Mouse (Mus musculus): ENCODE results near the gene Slco1a4. TPM values are rescaled to one million over a fixed set of nuclear protein-coding genes. Genes with fewer than 3 reads are reported as not detected.
"Not testable (repeated sequence)": the region's sequence is repeated elsewhere in the genome, so short reads cannot be mapped to it uniquely, and the experiment has no call there.

Gene Slco1a4
- not detected for polyA plus RNA-seq (2012; fragmentation: generic; extraction: Trizol)
- long read RNA-seq, experiment 1: 0 reads
- long read RNA-seq, experiment 2: 0 reads

DNA sequence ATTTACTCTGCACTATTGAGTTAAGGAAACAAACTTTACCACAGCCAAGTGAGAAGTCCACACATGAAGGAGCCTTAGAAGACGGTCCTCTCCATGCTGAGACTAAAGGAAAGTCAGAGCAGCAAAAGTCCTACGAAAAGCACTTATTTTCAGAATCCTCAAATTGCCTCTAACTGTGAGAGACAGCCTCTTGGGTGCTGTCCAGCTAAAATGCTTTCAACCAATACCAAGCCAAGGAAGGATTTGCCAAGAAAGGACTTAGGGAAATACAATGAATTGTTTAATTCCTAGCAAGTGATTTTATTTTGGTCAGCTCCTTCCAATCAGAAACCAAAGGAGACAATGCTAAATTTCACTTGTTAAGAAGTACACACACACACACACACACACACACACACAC lies at the start of gene Slco1a4:
Slco1a4 (minus strand) TSS at position 115 of the 400 bp plus-strand sequence.
- no peaks in the 10 kb centered on the region for H3K27me3 ChIP-seq (ENCODE audit: control insufficient read depth, insufficient read depth, insufficient read length)

DNA sequence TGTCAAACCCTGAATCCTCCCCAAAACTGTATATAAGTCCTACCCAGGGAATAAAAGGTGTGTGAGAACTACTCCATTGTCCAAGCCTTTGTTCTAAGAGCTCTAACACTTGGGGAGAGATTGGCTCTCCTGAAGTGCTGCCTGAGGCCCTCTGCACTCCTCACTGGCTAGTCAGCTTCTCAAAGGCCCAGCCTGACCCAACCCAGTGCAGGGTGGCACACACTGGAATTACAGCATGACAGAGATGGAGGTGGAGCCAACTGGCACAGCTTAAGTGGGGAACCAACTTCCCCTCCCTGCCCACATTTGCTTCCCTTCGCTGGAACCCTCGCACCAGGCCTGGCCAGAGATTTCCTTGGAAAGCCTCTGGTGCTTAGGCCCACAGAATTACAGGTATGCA lies 42.2 kb upstream of the Slco1a4 start:
- Histone ChIP-seq H3K79me2 (ENCODE audit: control insufficient read depth, insufficient read depth) (no peaks in the 10 kb centered on the region), H3K79me3 (ENCODE audit: low read depth) (no peaks in the 10 kb centered on the region), H3K27me3 (ENCODE audit: control insufficient read depth, insufficient read depth, insufficient read length) (no peaks in the 10 kb centered on the region), H3K36me3 (ENCODE audit: control insufficient read depth, insufficient read depth) (no peaks in the 10 kb centered on the region), H3K4me3 (ENCODE audit: insufficient read depth, poor library complexity, severe bottlenecking) (no peak overlapping the region), H3ac (ENCODE audit: control insufficient read depth, insufficient read length, low read depth) (no peak overlapping the region)
- TF ChIP-seq MYOD1 (IDR thresholded peaks at IDR 0.05; ENCODE audit: control insufficient read depth, insufficient read length, low read depth): no peak

More for the DNA sequence above, at the start of gene Slco1a4:
- Histone ChIP-seq H3K79me2 (ENCODE audit: control insufficient read depth, insufficient read depth) (no peaks in the 10 kb centered on the region), H3K4me3 (ENCODE audit: insufficient read depth, poor library complexity, severe bottlenecking) (no peak within 1 kb of the TSS), H3ac (ENCODE audit: control insufficient read depth, insufficient read length, low read depth) (no peak within 1 kb of the TSS), H3K36me3 (ENCODE audit: control insufficient read depth, insufficient read depth) (no peaks in the 10 kb centered on the region), H3K79me3 (ENCODE audit: low read depth) (no peaks in the 10 kb centered on the region)
- TF ChIP-seq FOSL1 (IDR thresholded peaks at IDR 0.05; ENCODE audit: insufficient read depth, low read length, poor library complexity, severe bottlenecking) (no peak), MYOG (IDR thresholded peaks at IDR 0.05; ENCODE audit: control insufficient read depth, extremely low read depth, insufficient read length) (no peak), CEBPB (IDR thresholded peaks at IDR 0.05; ENCODE audit: low read depth) (no peak), MYOD1 (IDR thresholded peaks at IDR 0.05; ENCODE audit: control insufficient read depth, insufficient read length, low read depth) (no peak), MAX (IDR thresholded peaks at IDR 0.05) (no peak), CTCF (IDR thresholded peaks at IDR 0.05; ENCODE audit: control insufficient read depth, insufficient read depth, insufficient read length) (no peak), USF1 (IDR thresholded peaks at IDR 0.05; ENCODE audit: low read depth) (no peak)

DNA sequence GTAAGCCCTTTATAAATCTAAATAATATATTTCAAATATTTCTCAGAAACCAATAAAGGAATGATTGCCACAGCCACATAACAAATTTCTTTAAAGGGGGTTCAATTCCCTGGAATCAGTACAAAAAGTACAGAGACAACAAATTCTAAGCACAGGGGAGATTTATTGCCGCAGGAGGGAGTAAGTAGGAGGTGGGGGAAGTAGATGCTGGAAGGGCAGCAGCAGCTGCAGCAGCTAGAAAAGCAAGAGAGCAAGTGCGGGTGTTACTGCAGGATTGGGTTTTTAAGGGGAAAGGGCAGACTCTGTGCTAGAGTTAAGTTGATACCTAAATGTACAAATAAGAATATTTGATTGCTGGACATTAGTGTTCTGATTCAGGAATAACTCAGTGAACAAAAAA lies 33.7 kb upstream of the Slco1a4 start:
- Histone ChIP-seq H3K4me3 (ENCODE audit: insufficient read depth, poor library complexity, severe bottlenecking) (no peak overlapping the region), H3K79me3 (ENCODE audit: low read depth) (no peaks in the 10 kb centered on the region), H3ac (ENCODE audit: control insufficient read depth, insufficient read length, low read depth) (no peak overlapping the region), H3K36me3 (ENCODE audit: control insufficient read depth, insufficient read depth) (no peaks in the 10 kb centered on the region), H3K79me2 (ENCODE audit: control insufficient read depth, insufficient read depth) (no peaks in the 10 kb centered on the region), H3K27me3 (ENCODE audit: control insufficient read depth, insufficient read depth, insufficient read length) (no peaks in the 10 kb centered on the region)
- TF ChIP-seq MAX (IDR thresholded peaks at IDR 0.05) (no peak), USF1 (IDR thresholded peaks at IDR 0.05; ENCODE audit: low read depth) (no peak), MYOG (IDR thresholded peaks at IDR 0.05; ENCODE audit: control insufficient read depth, extremely low read depth, insufficient read length) (no peak), CTCF (IDR thresholded peaks at IDR 0.05; ENCODE audit: control insufficient read depth, insufficient read depth, insufficient read length) (no peak)

DNA sequence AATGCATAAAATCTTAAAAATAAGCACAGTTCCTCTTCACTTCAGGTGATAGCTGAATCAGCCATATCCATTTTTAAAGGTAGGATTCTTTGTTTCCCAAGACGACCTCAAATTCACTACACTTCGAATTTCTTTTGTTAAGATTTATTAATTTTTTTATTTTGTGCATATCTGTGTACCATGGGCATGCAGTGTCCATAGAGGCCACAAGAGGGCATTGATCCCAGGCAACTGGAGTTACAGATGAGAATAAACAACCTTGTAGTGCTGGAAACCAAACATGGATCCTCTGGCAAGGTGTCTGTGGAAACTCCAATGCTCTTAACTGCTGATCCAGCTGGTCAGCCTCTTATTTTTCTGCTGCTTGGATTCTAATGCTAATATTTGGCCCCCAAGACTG lies 32.2 kb upstream of the Slco1a4 start:
- Histone ChIP-seq H3K79me3 (ENCODE audit: low read depth) (no peaks in the 10 kb centered on the region), H3K36me3 (ENCODE audit: control insufficient read depth, insufficient read depth) (no peaks in the 10 kb centered on the region), H3ac (ENCODE audit: control insufficient read depth, insufficient read length, low read depth) (no peak overlapping the region), H3K27me3 (ENCODE audit: control insufficient read depth, insufficient read depth, insufficient read length) (no peaks in the 10 kb centered on the region), H3K79me2 (ENCODE audit: control insufficient read depth, insufficient read depth) (no peaks in the 10 kb centered on the region), H3K4me3 (ENCODE audit: insufficient read depth, poor library complexity, severe bottlenecking) (no peak overlapping the region)
- TF ChIP-seq MYOG (IDR thresholded peaks at IDR 0.05; ENCODE audit: control insufficient read depth, extremely low read depth, insufficient read length) (no peak), MYOD1 (IDR thresholded peaks at IDR 0.05; ENCODE audit: control insufficient read depth, insufficient read length, low read depth) (no peak), FOSL1 (IDR thresholded peaks at IDR 0.05; ENCODE audit: insufficient read depth, low read length, poor library complexity, severe bottlenecking) (no peak)

DNA sequence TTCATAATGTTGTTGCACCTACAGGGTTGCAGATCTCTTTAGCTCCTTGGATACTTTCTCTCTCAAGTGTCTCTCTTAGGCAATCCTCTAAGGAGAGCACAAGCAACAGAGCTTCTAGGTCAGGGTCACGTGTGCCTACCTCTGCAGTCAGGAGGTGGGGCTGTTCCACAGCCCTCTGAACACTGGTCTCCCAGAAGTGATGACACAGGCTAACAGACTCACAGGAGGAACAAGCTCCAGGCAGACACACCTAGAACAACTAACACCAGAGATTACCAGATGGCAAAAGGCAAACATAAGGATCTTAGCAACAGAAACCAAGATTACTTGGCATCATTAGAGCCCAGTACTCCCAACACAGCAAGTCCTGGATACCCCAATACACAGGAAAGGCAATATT lies 26.6 kb upstream of the Slco1a4 start:
- Histone ChIP-seq H3K4me3 (ENCODE audit: insufficient read depth, poor library complexity, severe bottlenecking) (no peak overlapping the region), H3K79me3 (ENCODE audit: low read depth) (no peaks in the 10 kb centered on the region), H3K36me3 (ENCODE audit: control insufficient read depth, insufficient read depth) (no peaks in the 10 kb centered on the region), H3K79me2 (ENCODE audit: control insufficient read depth, insufficient read depth) (no peaks in the 10 kb centered on the region), H3ac (ENCODE audit: control insufficient read depth, insufficient read length, low read depth) (no peak overlapping the region), H3K27me3 (ENCODE audit: control insufficient read depth, insufficient read depth, insufficient read length) (no peaks in the 10 kb centered on the region)
- TF ChIP-seq CEBPB (IDR thresholded peaks at IDR 0.05; ENCODE audit: low read depth) (no peak), FOSL1 (IDR thresholded peaks at IDR 0.05; ENCODE audit: insufficient read depth, low read length, poor library complexity, severe bottlenecking) (no peak), MYOD1 (IDR thresholded peaks at IDR 0.05; ENCODE audit: control insufficient read depth, insufficient read length, low read depth) (no peak), CTCF (IDR thresholded peaks at IDR 0.05; ENCODE audit: control insufficient read depth, insufficient read depth, insufficient read length) (no peak), MAX (IDR thresholded peaks at IDR 0.05) (no peak), USF1 (IDR thresholded peaks at IDR 0.05; ENCODE audit: low read depth) (no peak), MYOG (IDR thresholded peaks at IDR 0.05; ENCODE audit: control insufficient read depth, extremely low read depth, insufficient read length) (no peak)

DNA sequence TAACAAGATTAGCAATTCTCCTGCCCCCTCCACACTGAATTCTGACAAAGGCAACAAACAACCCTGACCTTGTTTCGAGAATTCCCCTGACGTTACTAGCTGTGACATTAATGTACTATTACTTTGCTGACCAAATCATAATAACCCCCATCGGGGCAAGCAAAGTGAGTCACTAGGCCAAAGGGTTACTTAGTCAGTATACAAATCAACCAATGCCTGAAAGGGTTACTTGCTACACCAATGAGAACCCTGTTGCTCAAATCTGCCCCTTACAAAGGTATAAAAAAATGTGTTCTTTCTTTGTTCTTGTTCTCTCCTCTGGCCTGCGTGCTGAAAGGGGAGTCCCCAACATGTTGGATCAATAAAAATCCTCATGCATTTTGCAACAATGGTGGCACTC lies 19.7 kb upstream of the Slco1a4 start:
- H3K36me3 ChIP-seq (ENCODE audit: control insufficient read depth, insufficient read depth); H3K4me3 ChIP-seq (ENCODE audit: insufficient read depth, poor library complexity, severe bottlenecking); H3K79me3 ChIP-seq (ENCODE audit: low read depth); H3K27me3 ChIP-seq (ENCODE audit: control insufficient read depth, insufficient read depth, insufficient read length); H3K79me2 ChIP-seq (ENCODE audit: control insufficient read depth, insufficient read depth); H3ac ChIP-seq (ENCODE audit: control insufficient read depth, insufficient read length, low read depth): not testable (repeated sequence)

Data from C2C12 (cell line).